Mouse (Mus musculus) liver, embryonic 14.5 days (tissue): ENCODE results near the gene Sorcs3. TPM values are rescaled to one million over a fixed set of nuclear protein-coding genes. Genes with fewer than 3 reads are reported as not detected.

ENCODE experiments used
- ATAC-seq: fragments of 200-750 bp; cut with Nextera tagmentation; 2 replicates; pipeline ENCODE4 v1.8.0; 2017; ENCODE audit warnings: moderate number of reproducible peaks, mild to moderate bottlenecking, moderate library complexity; ENCODE audit not compliant: insufficient read depth
- DNase-seq, 3 experiments: peaks; one replicate each; pipeline ENCODE4 v3.0.0-alpha.2; 2012 to 2013; ENCODE audit warnings: low read depth in 3 of 3, low spot score in 3 of 3
- H3K27ac ChIP-seq: fragments of 300-500 bp; sonication (generic); 2 replicates; pipeline ENCODE4 v1.5.1; 2014; ENCODE audit warnings: moderate library complexity, mild to moderate bottlenecking, control low read depth, inconsistent platforms
- H3K27me3 ChIP-seq: fragments of 300-500 bp; sonication (generic); 2 replicates; pipeline ENCODE4 v1.6.1; 2014; ENCODE audit warnings: mild to moderate bottlenecking, low read length, moderate library complexity; ENCODE audit not compliant: control insufficient read depth, insufficient read depth
- H3K36me3 ChIP-seq: fragments of 300-500 bp; sonication (generic); replicated peaks from 2 replicates; pipeline ENCODE4 v1.6.1; 2014; ENCODE audit warnings: low read depth; ENCODE audit not compliant: control insufficient read depth, insufficient read depth
- H3K4me1 ChIP-seq, 2 experiments: fragments of 200-500 bp in 1 of 2; fragments of 300-500 bp in 1 of 2; sonication (generic) in 1 of 2; replicated peaks; 2 replicates each; pipeline ENCODE4 v1.6.1; 2012 to 2014; ENCODE audit warnings: antibody characterized with exemption in 1 of 2, inconsistent platforms in 1 of 2, low read length in 1 of 2; ENCODE audit not compliant: control insufficient read depth in 2 of 2, insufficient read depth in 2 of 2
- H3K4me2 ChIP-seq: fragments of 300-500 bp; sonication (generic); 2 replicates; pipeline ENCODE4 v1.6.1; 2014; ENCODE audit warnings: low read depth, mild to moderate bottlenecking, control low read depth, moderate library complexity
- H3K4me3 ChIP-seq, 2 experiments: fragments of 200-500 bp in 1 of 2; fragments of 300-500 bp in 1 of 2; sonication (generic) in 1 of 2; 2 replicates each; pipeline ENCODE4 v1.5.1; 2012 to 2014; ENCODE audit warnings: low read depth in 2 of 2, low read length in 2 of 2, mild to moderate bottlenecking in 2 of 2, control low read depth in 1 of 2, inconsistent platforms in 1 of 2, moderate library complexity in 1 of 2; ENCODE audit not compliant: insufficient read depth in 1 of 2
- H3K9ac ChIP-seq: fragments of 300-500 bp; sonication (generic); replicated peaks from 2 replicates; pipeline ENCODE4 v1.6.1; 2014; ENCODE audit warnings: mild to moderate bottlenecking, control low read depth, moderate library complexity
- H3K9me3 ChIP-seq: fragments of 300-500 bp; sonication (generic); 2 replicates; pipeline ENCODE4 v1.6.1; 2016; ENCODE audit warnings: low read length, mixed read lengths; ENCODE audit not compliant: control insufficient read depth
- CTCF ChIP-seq: IDR thresholded peaks from 2 replicates; pipeline ENCODE4 v1.5.1; 2016; ENCODE audit warnings: antibody characterized with exemption, low read depth, control low read depth
- EP300 ChIP-seq: IDR thresholded peaks from 2 replicates; pipeline ENCODE4 v1.6.1; 2016; ENCODE audit warnings: antibody characterized with exemption, low read depth
- WGBS: fragments of 180-500 bp; shearing (Covaris S2); extraction: QIAGEN DNeasy Blood & Tissue Kit; methylation state at CpG from one replicate; pipeline ENCODE4 v1.1.7; 2014; ENCODE audit not compliant: insufficient replicate concordance; 5-methylcytosine and 5-hydroxymethylcytosine counted together
- polyA plus RNA-seq, 2 experiments: library from polyadenylated mRNA; depleted of rRNA in 1 of 2; stranded (reverse) in 1 of 2; unstranded in 1 of 2; fragments of >200 nt; fragmentation: Nextera tagmentation in 1 of 2; extraction: Ambion mirVana in 1 of 2; gene quantifications; 2 replicates each; pipeline versions ENCODE4 v1.2.1 to v1.2.3; 2012 to 2014

Gene Sorcs3
- polyA plus RNA-seq, 2 experiments: 0.04 to 0.09 TPM

DNA sequence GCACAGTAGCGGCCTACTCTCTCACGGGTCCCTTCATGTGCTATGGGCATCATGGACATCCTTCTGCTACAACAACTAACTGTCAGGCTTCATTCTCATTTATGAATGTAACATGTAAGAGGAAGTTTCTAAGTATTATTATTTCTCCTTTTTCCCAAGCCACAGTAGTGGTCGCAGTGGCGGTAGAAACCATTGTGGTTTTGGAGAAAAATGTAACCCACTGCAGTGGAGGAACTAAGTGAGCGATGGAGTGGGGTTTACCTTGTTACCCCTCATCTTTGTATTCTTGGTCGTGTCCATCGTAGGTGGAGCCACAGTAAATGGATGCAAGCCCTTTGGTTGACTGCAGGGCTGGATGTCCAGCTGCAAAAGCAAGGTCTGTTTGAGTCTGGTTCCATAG lies 318.0 kb downstream of the Sorcs3 start:
- H3K27ac ChIP-seq: no peak overlapping the region
- 53% methylated on average over 7 of the region's 7 CpGs for WGBS
- H3K9ac ChIP-seq: no peak overlapping the region
- H3K9me3 ChIP-seq: no peaks in the 10 kb centered on the region
- H3K27me3 ChIP-seq: no peaks in the 10 kb centered on the region
- H3K36me3 ChIP-seq: no peaks in the 10 kb centered on the region
- TF ChIP-seq CTCF: no peak
- no peak for TF ChIP-seq EP300
- no peak for ATAC-seq
- no peaks in the 10 kb centered on the region for H3K4me1 ChIP-seq
- no peak overlapping the region for H3K4me3 ChIP-seq
- H3K4me2 ChIP-seq: no peak overlapping the region
- no peak for DNase-seq

DNA sequence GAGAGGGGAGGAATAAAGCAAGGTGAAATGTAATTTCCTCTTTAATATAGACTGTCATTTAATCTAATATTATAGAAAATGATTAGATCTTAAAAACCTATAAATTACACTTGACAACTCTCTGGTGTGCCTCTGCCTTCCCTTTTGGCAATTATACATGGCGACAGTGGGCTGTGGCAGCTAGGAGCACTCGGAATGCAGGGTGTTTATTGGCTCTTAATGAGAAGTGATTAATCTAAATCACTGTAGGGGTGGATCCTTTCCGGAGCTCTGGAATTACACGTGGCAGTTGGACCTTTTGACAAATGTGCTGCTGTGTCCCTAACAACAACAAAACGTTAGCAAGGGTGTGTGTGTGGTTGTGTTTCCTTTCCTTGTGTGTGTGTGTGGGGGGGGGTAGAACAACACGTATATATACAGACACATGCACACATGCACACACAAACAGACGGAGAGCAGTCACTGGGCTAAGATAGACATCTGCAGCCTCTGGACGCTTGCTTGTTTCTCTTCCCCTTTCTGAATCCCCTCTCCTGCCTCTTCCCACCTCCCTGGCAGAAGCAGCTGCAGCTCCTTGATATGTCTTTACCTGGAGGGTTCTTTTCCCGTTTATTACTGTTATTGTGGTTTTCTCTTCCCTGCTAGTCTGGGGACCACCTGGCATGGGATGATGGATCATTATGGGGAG lies 318.8 kb downstream of the Sorcs3 start:
- ATAC-seq: no peak
- no peak overlapping the region for H3K27ac ChIP-seq
- H3K27me3 ChIP-seq: no peaks in the 10 kb centered on the region
- H3K9ac ChIP-seq: no peak overlapping the region
- no peaks in the 10 kb centered on the region for H3K36me3 ChIP-seq
- H3K4me2 ChIP-seq: no peak overlapping the region
- 35% methylated on average over 9 of the region's 9 CpGs for WGBS
- TF ChIP-seq CTCF (no peak), EP300 (no peak)
- no peaks in the 10 kb centered on the region for H3K4me1 ChIP-seq
- DNase-seq: no peak
- no peak overlapping the region for H3K4me3 ChIP-seq
- no peaks in the 10 kb centered on the region for H3K9me3 ChIP-seq

DNA sequence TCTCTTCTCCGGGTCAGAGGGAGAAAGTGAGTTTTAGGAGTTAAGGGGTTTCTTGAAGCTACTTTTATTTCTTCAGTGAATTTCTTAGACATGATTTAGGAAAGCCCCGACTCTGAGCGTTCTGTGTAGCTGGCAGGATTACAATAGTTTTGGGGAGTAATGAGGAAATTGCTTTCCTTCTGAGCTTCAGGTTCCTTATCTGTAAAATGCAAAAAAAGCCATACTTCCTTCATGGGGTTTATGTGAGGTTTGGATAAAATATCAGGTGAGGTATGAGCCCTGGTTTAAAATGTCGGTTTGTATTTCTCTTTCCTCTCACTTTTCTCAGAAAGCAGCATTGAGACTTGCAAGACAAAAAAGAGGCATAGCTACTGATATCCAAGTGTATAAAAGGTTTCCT lies 327.8 kb downstream of the Sorcs3 start:
- no peak overlapping the region for H3K4me3 ChIP-seq
- no peak overlapping the region for H3K27ac ChIP-seq
- no peaks in the 10 kb centered on the region for H3K27me3 ChIP-seq
- no peaks in the 10 kb centered on the region for H3K9me3 ChIP-seq
- DNase-seq (no peak), ATAC-seq (no peak)
- H3K9ac ChIP-seq: no peak overlapping the region
- H3K4me2 ChIP-seq: no peak overlapping the region
- H3K4me1 ChIP-seq: no peaks in the 10 kb centered on the region
- 42% methylated on average over 4 of the region's 4 CpGs for WGBS
- H3K36me3 ChIP-seq: no peaks in the 10 kb centered on the region
- TF ChIP-seq EP300: no peak
- TF ChIP-seq CTCF: no peak

DNA sequence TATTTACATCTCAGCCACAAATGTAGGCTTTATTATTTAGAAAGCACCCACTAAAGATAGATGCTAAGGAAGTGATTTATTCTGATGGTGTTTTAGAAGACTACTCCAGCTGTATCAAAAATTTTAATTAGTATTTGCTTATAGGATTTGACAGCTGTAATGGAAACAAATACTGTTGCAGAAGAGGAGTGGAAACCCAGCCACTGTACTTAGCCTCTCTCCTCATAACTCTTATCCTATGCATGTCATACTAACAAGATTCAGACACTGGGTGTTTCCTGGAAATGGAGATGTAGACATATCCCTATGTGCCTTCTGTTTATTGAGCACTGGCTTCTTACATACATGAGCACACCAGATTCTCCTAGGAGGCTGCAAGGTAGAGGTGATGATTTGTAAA lies 338.5 kb downstream of the Sorcs3 start:
- H3K4me2 ChIP-seq: no peak overlapping the region
- no peak overlapping the region for H3K9ac ChIP-seq
- H3K4me1 ChIP-seq: no peaks in the 10 kb centered on the region
- TF ChIP-seq EP300 (no peak), CTCF (no peak)
- no peaks in the 10 kb centered on the region for H3K36me3 ChIP-seq
- DNase-seq (no peak), ATAC-seq (no peak)
- H3K27me3 ChIP-seq: no peaks in the 10 kb centered on the region
- H3K4me3 ChIP-seq: no peak overlapping the region
- H3K9me3 ChIP-seq: no peaks in the 10 kb centered on the region
- H3K27ac ChIP-seq: no peak overlapping the region

DNA sequence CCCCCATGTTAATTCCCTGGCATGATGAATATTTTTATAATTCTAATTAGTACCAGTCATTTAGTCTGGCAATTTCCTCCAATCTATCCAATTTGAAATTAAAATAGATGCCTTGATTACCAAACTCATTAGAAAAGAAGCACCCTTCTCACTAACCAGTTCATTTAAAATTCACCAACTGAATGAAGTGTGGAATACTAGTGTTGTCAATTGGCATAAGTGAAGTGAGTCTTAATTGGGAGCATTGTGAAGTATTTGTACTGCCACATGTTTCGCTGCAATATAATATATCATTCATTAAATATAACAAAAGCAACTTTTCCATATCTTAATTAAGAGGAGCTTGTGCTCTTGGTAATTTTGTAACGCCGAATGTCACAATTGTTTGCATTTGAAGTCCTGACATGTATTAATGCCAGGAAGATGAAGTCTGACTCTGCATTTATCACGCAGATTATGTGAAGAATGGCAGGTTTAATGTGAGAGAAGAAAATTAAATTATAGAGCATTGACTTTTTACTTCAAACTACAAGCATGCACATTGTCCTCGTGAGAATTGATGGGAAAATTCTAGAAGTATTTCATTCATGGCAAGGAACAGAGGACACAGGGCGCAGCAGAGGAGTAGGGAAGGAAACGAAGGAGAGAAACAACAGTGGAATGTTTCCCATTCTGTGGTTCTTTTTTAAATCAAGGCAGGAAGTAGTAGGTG lies 339.8 kb downstream of the Sorcs3 start:
- TF ChIP-seq CTCF (no peak), EP300 (no peak)
- ATAC-seq: no peak
- Histone ChIP-seq H3K4me3 (no peak overlapping the region), H3K4me1 (no peaks in the 10 kb centered on the region), H3K9ac (no peak overlapping the region), H3K4me2 (no peak overlapping the region), H3K36me3 (no peaks in the 10 kb centered on the region), H3K27me3 (no peaks in the 10 kb centered on the region), H3K9me3 (no peaks in the 10 kb centered on the region), H3K27ac (no peak overlapping the region)
- DNase-seq: no peak
- 56% methylated on average over 7 of the region's 7 CpGs for WGBS
